Mouse (Mus musculus) CH12.LX (cell line): ENCODE measurements around the gene H2-Eb1. TPM values are rescaled to one million over a fixed set of nuclear protein-coding genes. Genes with fewer than 3 reads are reported as not detected.

Experiments used
- DNase-seq: peaks from one replicate; pipeline ENCODE4 v3.0.0-alpha.2; 2013; ENCODE audit errors: extremely low read depth
- H3K27ac ChIP-seq: 2 replicates; pipeline ENCODE4 v1.5.1; 2012; ENCODE audit warnings: low read depth, mild to moderate bottlenecking, control low read depth, moderate library complexity; ENCODE audit not compliant: insufficient read depth
- H3K27me3 ChIP-seq: replicated peaks from 2 replicates; pipeline ENCODE3; 2012; ENCODE audit warnings: inconsistent platforms
- H3K36me3 ChIP-seq, 2 experiments: replicated peaks in 1 of 2; 2 replicates each; pipeline versions ENCODE3 to v1.6.1; 2012; ENCODE audit warnings: inconsistent platforms in 1 of 2, low read length in 1 of 2, mild to moderate bottlenecking in 1 of 2, mixed read lengths in 1 of 2, moderate library complexity in 1 of 2; ENCODE audit not compliant: control insufficient read depth in 1 of 2, insufficient read depth in 1 of 2
- H3K4me1 ChIP-seq, 2 experiments: 2 replicates each; pipeline ENCODE4 v1.6.1; 2012; ENCODE audit warnings: inconsistent platforms in 1 of 2, moderate library complexity in 1 of 2; ENCODE audit not compliant: insufficient read depth in 2 of 2, control insufficient read depth in 1 of 2
- H3K4me2 ChIP-seq: 2 replicates; pipeline ENCODE4 v1.6.1; 2012; ENCODE audit warnings: low read depth, mild to moderate bottlenecking, control low read depth; ENCODE audit not compliant: poor library complexity, insufficient read depth, severe bottlenecking
- H3K4me3 ChIP-seq, 3 experiments: fragments of 150-350 bp in 1 of 3; sonication (generic) in 1 of 3; replicated peaks in 1 of 3; 2 replicates each; pipeline versions ENCODE3 to v1.5.1; 2011 to 2012; ENCODE audit warnings: low read depth in 2 of 3, low read length in 2 of 3, mild to moderate bottlenecking in 2 of 3, moderate library complexity in 2 of 3, control low read depth in 1 of 3, improper control_type of control experiment in 1 of 3, inconsistent platforms in 1 of 3, mixed read lengths in 1 of 3; ENCODE audit not compliant: poor library complexity in 1 of 3
- H3K79me2 ChIP-seq: replicated peaks from 2 replicates; pipeline ENCODE4 v1.6.1; 2012; ENCODE audit warnings: mild to moderate bottlenecking, moderate library complexity; ENCODE audit not compliant: control insufficient read depth, poor library complexity, insufficient read depth, severe bottlenecking; ENCODE audit errors: extremely low read depth
- H3K9ac ChIP-seq: 2 replicates; pipeline ENCODE4 v1.6.1; 2012; ENCODE audit warnings: low read depth, mild to moderate bottlenecking, control low read depth, moderate library complexity; ENCODE audit not compliant: insufficient read depth
- H3K9me3 ChIP-seq: replicated peaks from 2 replicates; pipeline ENCODE3; 2012; ENCODE audit warnings: low read length, inconsistent platforms, mixed read lengths
- CHD1 ChIP-seq: IDR thresholded peaks from 2 replicates; pipeline ENCODE4 v1.6.1; 2012; ENCODE audit warnings: low read depth, low read length, improper control_type of control experiment, inconsistent platforms
- CHD2 ChIP-seq: IDR thresholded peaks from 2 replicates; pipeline ENCODE4 v1.6.1; 2011; ENCODE audit warnings: low read length, improper control_type of control experiment
- CTCF ChIP-seq, 2 experiments: IDR thresholded peaks in 1 of 2; conservative IDR thresholded peaks in 1 of 2; 2 replicates each; pipeline ENCODE4 v1.5.1; 2011 to 2012; ENCODE audit warnings: low read depth in 2 of 2, low read length in 2 of 2, improper control_type of control experiment in 1 of 2, inconsistent platforms in 1 of 2, mild to moderate bottlenecking in 1 of 2, moderate library complexity in 1 of 2
- ELF1 ChIP-seq: IDR thresholded peaks from 2 replicates; pipeline ENCODE4 v1.6.1; 2014; ENCODE audit warnings: low read depth, mild to moderate bottlenecking, inconsistent platforms, low read length, improper control_type of control experiment
- GABPA ChIP-seq: IDR thresholded peaks from 2 replicates; pipeline ENCODE4 v1.6.1; 2012; ENCODE audit warnings: low read depth, low read length, improper control_type of control experiment, inconsistent platforms; ENCODE audit not compliant: insufficient replicate concordance
- IRF4 ChIP-seq: IDR thresholded peaks from 2 replicates; pipeline ENCODE4 v1.6.1; 2014; ENCODE audit warnings: low read depth, mild to moderate bottlenecking, inconsistent platforms, low read length, improper control_type of control experiment
- JUN ChIP-seq: IDR thresholded peaks from 2 replicates; pipeline ENCODE4 v1.6.1; 2011; ENCODE audit warnings: low read depth, mild to moderate bottlenecking, low read length, improper control_type of control experiment, moderate library complexity; ENCODE audit not compliant: insufficient read depth
- JUND ChIP-seq: conservative IDR thresholded peaks from 2 replicates; pipeline ENCODE4 v1.6.1; 2011; ENCODE audit warnings: low read depth, low read length, improper control_type of control experiment
- MAZ ChIP-seq: IDR thresholded peaks from 2 replicates; pipeline ENCODE4 v1.6.1; 2012; ENCODE audit warnings: low read depth, mild to moderate bottlenecking, inconsistent platforms, low read length, improper control_type of control experiment, moderate library complexity
- NELFE ChIP-seq: IDR thresholded peaks from 2 replicates; pipeline ENCODE4 v1.6.1; 2011; ENCODE audit warnings: low read depth, low read length, improper control_type of control experiment
- NRF1 ChIP-seq: IDR thresholded peaks from 2 replicates; pipeline ENCODE4 v1.6.1; 2014; ENCODE audit warnings: low read depth, mild to moderate bottlenecking, inconsistent platforms, low read length, improper control_type of control experiment, moderate library complexity
- POLR2A ChIP-seq: IDR thresholded peaks from 2 replicates; pipeline ENCODE4 v1.6.1; 2011; ENCODE audit warnings: low read depth, mild to moderate bottlenecking, improper control_type of control experiment, low read length
- POLR2AphosphoS2 ChIP-seq: IDR thresholded peaks from 2 replicates; pipeline ENCODE4 v1.6.1; 2011; ENCODE audit warnings: low read depth, low read length, improper control_type of control experiment
- SMC3 ChIP-seq: IDR thresholded peaks from 2 replicates; pipeline ENCODE4 v1.6.1; 2011; ENCODE audit warnings: low read depth, low read length, improper control_type of control experiment
- TCF12 ChIP-seq: IDR thresholded peaks from 2 replicates; pipeline ENCODE4 v1.6.1; 2014; ENCODE audit warnings: low read depth, mild to moderate bottlenecking, inconsistent platforms, low read length, improper control_type of control experiment
- UBTF ChIP-seq: IDR thresholded peaks from 2 replicates; pipeline ENCODE4 v1.6.1; 2012; ENCODE audit warnings: low read depth, mild to moderate bottlenecking, inconsistent platforms, low read length, improper control_type of control experiment, moderate library complexity
- USF2 ChIP-seq: conservative IDR thresholded peaks from 2 replicates; pipeline ENCODE4 v1.6.1; 2011; ENCODE audit warnings: low read depth, low read length, improper control_type of control experiment
- ZKSCAN1 ChIP-seq: IDR thresholded peaks from 2 replicates; pipeline ENCODE4 v1.6.1; 2012; ENCODE audit warnings: low read depth, inconsistent platforms, low read length, improper control_type of control experiment, borderline replicate concordance
- ZNF384 ChIP-seq: IDR thresholded peaks from 2 replicates; pipeline ENCODE4 v1.6.1; 2012; ENCODE audit warnings: low read depth, low read length, improper control_type of control experiment, inconsistent platforms
- dilution Hi-C: fragments of 300-500 bp; cut with MboI; formaldehyde crosslinking; loops from 2 replicates; pipeline ENCODE4 v1.14.3; 2020; ENCODE audit warnings: low sequenced_read_pairs; ENCODE audit not compliant: extremely low pct_unique_long_range_greater_than_20kb, extremely low pct_ligation_motif_present
- in situ Hi-C: fragments of 300-500 bp; cut with MboI; formaldehyde crosslinking; loops from 3 replicates; pipeline ENCODE4 v1.14.3; 2019; ENCODE audit warnings: low sequenced_read_pairs, low pct_ligation_motif_present, low pct_unique_long_range_greater_than_20kb, mixed read lengths
- polyA plus RNA-seq: library from polyadenylated mRNA; unstranded; fragments of >175 nt; gene quantifications from 2 replicates; pipeline ENCODE4 v1.2.1, GENCODE M21; 2012; ENCODE audit warnings: low read depth; ENCODE audit not compliant: insufficient read length
- total RNA-seq, 2 experiments: library from RNA; depleted of rRNA; stranded (reverse); fragments of 300-350 nt in 1 of 2; fragments of >200 nt in 1 of 2; gene quantifications; 2 replicates each; pipeline ENCODE4 v1.2.3; 2012 to 2014

Gene H2-Eb1
- total and polyA plus RNA-seq, 3 experiments, result 511 to 898 (median 629) TPM

DNA sequence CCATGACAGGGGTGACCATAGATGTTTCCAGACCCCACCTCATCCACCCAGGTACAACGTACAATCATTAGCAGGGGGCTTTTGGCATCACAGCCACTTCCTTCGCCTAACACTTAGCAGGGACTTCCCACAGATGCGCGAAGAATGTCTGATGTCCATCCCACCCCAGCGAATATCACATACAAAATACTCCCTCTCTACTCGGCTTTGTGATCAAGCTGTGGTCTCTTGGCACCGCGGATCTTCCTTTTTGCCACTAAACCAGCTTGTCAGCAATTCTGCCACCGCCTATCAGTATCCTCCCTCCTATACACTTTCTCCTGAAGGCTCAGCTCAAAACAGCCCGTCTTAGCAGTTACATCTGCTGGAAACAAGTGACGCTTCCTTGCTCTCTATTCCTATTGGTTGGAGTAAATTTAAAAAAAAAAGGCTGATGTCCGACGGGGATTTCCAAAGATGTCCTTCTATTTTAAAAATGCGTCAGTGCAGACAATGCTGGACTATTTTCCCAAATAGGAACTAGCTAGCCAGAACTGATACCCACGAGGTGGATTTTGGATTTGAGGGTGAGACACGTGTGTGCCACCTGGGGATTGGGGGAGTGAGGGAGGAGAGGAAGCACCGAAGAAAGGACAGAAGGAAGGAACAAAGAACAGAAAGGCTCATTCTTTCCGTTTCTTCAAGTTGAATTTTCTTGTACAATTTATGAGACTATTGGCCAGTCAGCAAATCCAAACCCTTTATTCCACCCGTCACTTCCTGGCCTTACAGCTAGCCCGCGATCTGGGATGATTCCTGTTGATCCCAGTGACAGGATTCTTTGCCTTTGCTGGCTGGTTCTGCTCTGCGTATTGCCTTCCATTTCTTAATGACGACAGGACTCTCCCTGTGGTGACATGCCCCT lies 9.5 kb upstream of the H2-Eb1 start (continued):
- TF ChIP-seq IRF4 (no peak; the same call in 1 of the 2 replicates), CHD2 (peak; percentile 98), POLR2AphosphoS2 (no peak), CTCF (conservative IDR thresholded peaks at IDR 0.05 in 1 of 2, IDR thresholded peaks at IDR 0.05 in 1 of 2; ENCODE audit: low read depth in 2 of 2, low read length in 2 of 2) (no peak), JUN (0 out of 2 replicates have a peak, but pooled peaks have one; percentile 6), MAZ (no peak), SMC3 (no peak), ZNF384 (peak; percentile 99), NRF1 (no peak), NELFE (peak; percentile 61; the same call in 1 of the 2 replicates)

DNA sequence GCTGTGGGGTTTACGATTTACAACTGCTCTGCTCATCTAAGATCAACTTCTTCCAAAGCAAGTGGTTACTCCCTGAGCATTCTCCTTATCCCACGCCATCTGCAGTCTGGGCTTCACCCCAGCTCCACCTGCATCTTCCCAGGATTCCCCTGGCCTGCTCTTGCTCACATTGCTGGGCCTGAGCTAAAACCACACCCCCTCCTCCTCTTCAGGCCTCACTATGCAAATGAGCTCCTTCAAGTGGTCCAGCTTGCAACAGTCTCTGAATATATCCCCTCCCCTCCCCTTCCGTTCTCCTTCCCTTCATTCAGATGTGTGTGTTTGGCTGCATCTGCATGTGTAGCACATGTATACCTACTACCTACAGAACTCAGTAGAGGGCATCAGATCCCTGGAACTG lies 6.3 kb upstream of the H2-Eb1 start:
- Histone ChIP-seq H3K9ac (no peak overlapping the region), H3K4me2 (no peak overlapping the region)
- no peak for DNase-seq
- TF ChIP-seq GABPA (no peak), TCF12 (no peak), IRF4 (no peak), CHD2 (no peak), CTCF (conservative IDR thresholded peaks at IDR 0.05 in 1 of 2, IDR thresholded peaks at IDR 0.05 in 1 of 2; ENCODE audit: low read depth in 2 of 2, low read length in 2 of 2) (peak in 1 of 2 experiments; percentile 24; a peak in 2 of 4 replicates)
- TF ChIP-seq, all 38 proteins: peak for 1
- H3K4me3 ChIP-seq, result no peak overlapping the region
- H3K79me2 ChIP-seq, result peaks cover 12% of the 10 kb centered on the region
- dilution Hi-C loops, result no loop called here
- peaks cover 16 to 44% of the 10 kb centered on the region in 2 experiments for H3K4me1 ChIP-seq
- no peaks in the 10 kb centered on the region for H3K27me3 ChIP-seq
- H3K9me3 ChIP-seq, result peaks cover 3% of the 10 kb centered on the region
- H3K36me3 ChIP-seq, result peaks cover 0 to 5% of the 10 kb centered on the region in 2 experiments
- in situ Hi-C loops, result no loop called here
- no peak overlapping the region for H3K27ac ChIP-seq

DNA sequence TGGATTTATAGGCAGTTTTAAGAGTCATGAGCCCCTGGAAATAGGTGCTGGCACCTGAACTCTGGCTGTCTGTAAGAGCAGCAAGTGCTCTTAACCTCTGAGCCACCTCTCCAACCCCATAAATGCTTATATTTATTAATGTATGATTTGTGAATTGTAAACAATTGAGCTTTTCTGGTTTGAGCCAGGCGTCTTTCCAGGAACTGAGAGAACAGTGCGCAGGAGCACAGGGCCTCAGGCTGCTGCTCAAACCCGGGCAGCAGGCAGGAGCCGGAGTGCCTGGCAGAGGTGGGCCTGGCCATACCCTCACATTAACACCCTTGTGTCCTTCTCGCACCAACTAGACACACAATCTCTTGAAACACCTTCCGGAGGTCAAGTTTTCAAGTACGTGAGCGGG lies 5.6 kb upstream of the H2-Eb1 start:
- H3K9ac ChIP-seq, result no peak overlapping the region
- peaks cover 8% of the 10 kb centered on the region; the same call in 1 of the 2 replicates for H3K79me2 ChIP-seq
- TF ChIP-seq NELFE (no peak), CHD2 (no peak), USF2 (no peak), ZKSCAN1 (no peak), POLR2A (no peak), IRF4 (no peak), ELF1 (no peak), JUN (no peak), CHD1 (no peak), JUND (no peak), UBTF (no peak)
- in situ Hi-C loops, result no loop called here
- DNase-seq, result no peak
- H3K9me3 ChIP-seq, result peaks cover 3% of the 10 kb centered on the region
- no peak overlapping the region for H3K4me3 ChIP-seq
- dilution Hi-C loops, result no loop called here
- peaks cover 15 to 44% of the 10 kb centered on the region in 2 experiments for H3K4me1 ChIP-seq
- peak overlapping the region; percentile 49; the same call in 1 of the 2 replicates for H3K27ac ChIP-seq
- H3K27me3 ChIP-seq, result no peaks in the 10 kb centered on the region
- peak overlapping the region; percentile 22; the same call in 1 of the 2 replicates for H3K4me2 ChIP-seq
- H3K36me3 ChIP-seq, result peaks cover 0 to 5% of the 10 kb centered on the region in 2 experiments
